Comparison of ENCODE assay signal across 8 mouse cellular contexts in the genomic region with DNA sequence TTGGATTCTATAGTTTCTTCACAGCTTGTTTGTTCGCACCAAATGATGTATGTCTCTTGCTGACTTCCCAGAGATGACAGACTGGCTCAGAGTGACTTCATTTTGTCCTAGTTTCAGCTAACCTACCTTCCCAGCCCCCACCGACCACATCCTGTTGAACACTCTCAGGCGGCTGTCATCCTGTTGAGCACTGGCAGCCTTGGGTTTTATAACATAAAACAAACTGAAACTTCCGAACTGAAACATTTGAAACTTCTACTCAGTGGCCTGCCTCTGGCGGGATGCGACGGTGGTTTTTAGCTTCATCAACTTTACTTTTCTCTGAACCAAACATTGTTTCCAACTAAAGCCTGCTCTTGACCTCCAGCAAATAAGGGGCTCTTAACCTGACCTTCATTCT. TPM values are rescaled to one million over a fixed set of nuclear protein-coding genes. Genes with fewer than 3 reads are reported as not detected.
A peak's percentile ranks its signal among the peaks of the same experiment; 100 is the strongest.
DNase-seq lines count a peak whose midpoint lies in the region; ATAC-seq lines count a peak whose summit lies in the region.

No protein-coding gene starts in this region.

- DNase-seq in gastrocnemius, postnatal 25 days = peak; percentile 13
- DNase-seq in gastrocnemius, postnatal 4 days (ENCODE audit: low spot score in 2 of 2) = no peak
- DNase-seq in lung, postnatal 14 days = peak; percentile 25
- DNase-seq in splenic B cell, adult 2 months (ENCODE audit: low read depth, low spot score) = peak; percentile 89
- DNase-seq in frontal cortex, postnatal 10 days (ENCODE audit: low spot score in 2 of 2) = no peak
- DNase-seq in left cerebral cortex, postnatal 14 days (ENCODE audit: low spot score in 2 of 2) = no peak

- H3K36me3 ChIP-seq in splenic B cell, adult 2 months (ENCODE audit: control insufficient read depth, insufficient read depth, low read length, poor library complexity, severe bottlenecking) = no peaks in the 10 kb centered on the region

- peak; percentile 90 to 94 for ATAC-seq in hematopoietic stem cell, adult 5-6 weeks (replicated peaks in 1 of 2; ENCODE audit: insufficient read depth in 1 of 2, low FRiP score in 2 of 2, low TSS enrichment in 1 of 2, low read depth in 1 of 2, poor library complexity in 2 of 2, severe bottlenecking in 2 of 2)
- no peak for ATAC-seq in cerebellum, adult (ENCODE audit: insufficient number of reproducible peaks, low FRiP score, low TSS enrichment)

- H3K27me3 ChIP-seq in splenic B cell, adult 2 months (ENCODE audit: control insufficient read depth, insufficient read depth, low read length, poor library complexity, severe bottlenecking) = no peaks in the 10 kb centered on the region

- intact Hi-C loops in left cerebral cortex, postnatal 14 days (cut with DNase I) = no loop called here

RNA-seq across cellular contexts. Expression of a gene that starts 14.3 kb away (rescaled TPM):
- total RNA-seq in gastrocnemius, postnatal 25 days (2021) = 1 to 10 TPM; 4.1 to 5.7 TPM
- total RNA-seq in gastrocnemius, postnatal 4 days (2021) = 1 to 10 TPM; 5.4 to 7.9 TPM
- 35.1 and 37.8 TPM in 2 replicates for total RNA-seq in hematopoietic stem cell, adult 5-6 weeks (2017)
- 1 to 10 TPM; 9.1 to 10.0 TPM for total RNA-seq in left cerebral cortex, postnatal 14 days (2021)

RNA-seq across cellular contexts. Expression of a gene that starts 17.1 kb away (rescaled TPM):
- total RNA-seq in gastrocnemius, postnatal 25 days (2021) = 100 to 1,000 TPM; 523 to 572 TPM
- total RNA-seq in gastrocnemius, postnatal 4 days (2021) = 100 to 1,000 TPM; 945 to 977 TPM
- total RNA-seq in hematopoietic stem cell, adult 5-6 weeks (2017) = 1,524 and 1,673 TPM in 2 replicates
- 100 to 1,000 TPM; 333 to 350 TPM for total RNA-seq in left cerebral cortex, postnatal 14 days (2021)

RNA-seq across cellular contexts. Expression of a gene that starts 24.7 kb away (rescaled TPM):
- 1 to 10 TPM; 9.3 to 9.6 TPM for total RNA-seq in gastrocnemius, postnatal 25 days (2021)
- 10 to 100 TPM in 1 of 2 experiments, 1 to 10 TPM in 1; 9.5 to 11.5 TPM for total RNA-seq in gastrocnemius, postnatal 4 days (2021)
- total RNA-seq in hematopoietic stem cell, adult 5-6 weeks (2017) = 55.8 and 62.2 TPM in 2 replicates
- 10 to 100 TPM; 36.4 to 36.7 TPM for total RNA-seq in left cerebral cortex, postnatal 14 days (2021)

RNA-seq across cellular contexts. Expression of a gene that starts 53.9 kb away (rescaled TPM):
- under 1 TPM; 0.31 to 0.38 TPM for total RNA-seq in gastrocnemius, postnatal 25 days (2021)
- under 1 TPM; 0.39 TPM for total RNA-seq in gastrocnemius, postnatal 4 days (2021)
- total RNA-seq in hematopoietic stem cell, adult 5-6 weeks (2017) = 12.3 and 19.0 TPM in 2 replicates
- 1 to 10 TPM; 7.3 to 7.5 TPM for total RNA-seq in left cerebral cortex, postnatal 14 days (2021)

Comparison
In these comparisons a context has a peak if more than half of its experiments do, and no peak if none do; other contexts are left out.
1. DNase-seq: peak in gastrocnemius, postnatal 25 days (single experiment), lung, postnatal 14 days (single experiment) and splenic B cell, adult 2 months (single experiment); none in gastrocnemius, postnatal 4 days (0 of 2), frontal cortex, postnatal 10 days (0 of 2) and left cerebral cortex, postnatal 14 days (0 of 2).